Mouse (Mus musculus): ENCODE data around the gene Ugcg. TPM values are rescaled to one million over a fixed set of nuclear protein-coding genes. Genes with fewer than 3 reads are reported as not detected.

Ugcg gene
- polyA plus RNA-seq, 1 experiment, result 9.8 TPM

DNA sequence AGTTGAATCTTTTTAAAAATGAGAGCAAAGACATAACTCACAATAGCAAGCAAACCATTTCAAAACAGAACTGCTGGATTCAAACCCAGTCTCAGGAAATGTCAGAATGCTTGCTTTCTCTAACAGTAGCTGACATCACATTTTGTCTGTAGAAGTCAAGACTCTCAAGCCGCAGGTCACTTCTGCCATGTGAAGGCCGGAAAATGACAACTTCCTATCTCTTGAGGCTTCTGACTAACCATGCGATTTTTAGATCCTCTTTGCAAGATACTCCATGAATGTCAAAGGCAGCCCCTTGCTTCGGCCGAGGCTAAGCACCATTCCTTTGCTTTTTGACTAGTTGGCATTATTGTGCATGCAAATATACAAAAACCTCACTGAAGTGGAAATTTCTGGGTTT lies 76.6 kb downstream of the Ugcg start:
- Histone ChIP-seq H3K27ac (ENCODE audit: control insufficient read depth, insufficient read depth, low read depth, low read length) (no peak overlapping the region), H3K36me3 (ENCODE audit: control insufficient read depth, insufficient read depth, low read length) (no peaks in the 10 kb centered on the region), H3K4me1 (ENCODE audit: control insufficient read depth, insufficient read depth, low read length) (peaks cover under 1% of the 10 kb centered on the region), H3K4me3 (ENCODE audit: control insufficient read depth, low read depth, low read length) (no peak overlapping the region), H3K27me3 (ENCODE audit: control insufficient read depth, insufficient read depth, low read length) (no peaks in the 10 kb centered on the region)
- TF ChIP-seq CTCF (IDR thresholded peaks at IDR 0.05; ENCODE audit: control insufficient read depth, insufficient read depth, insufficient replicate concordance, low read depth, low read length), result no peak
- no peak for TF ChIP-seq POLR2A (IDR thresholded peaks at IDR 0.05; ENCODE audit: control insufficient read depth, low read depth, low read length)

Other genes with a start within 250 kb of the Ugcg start
- 0.48 and 0.49 TPM in 2 replicates for gene Zkscan16, start 245.6 kb upstream of the Ugcg start, polyA plus RNA-seq (2012; rRNA removed)
- 8.5 and 12.0 TPM in 2 replicates for gene Ptgr1, start 202.1 kb upstream of the Ugcg start, polyA plus RNA-seq (2012; rRNA removed)
- 4.7 and 6.5 TPM in 2 replicates for gene Dnajc25, start 194.2 kb upstream of the Ugcg start, polyA plus RNA-seq (2012; rRNA removed)
- not detected in 2 replicates for gene Gm20503, start 186.0 kb upstream of the Ugcg start, polyA plus RNA-seq (2012; rRNA removed)
- gene Gng10, start 154.2 kb upstream of the Ugcg start, polyA plus RNA-seq (2012; rRNA removed), result 11.7 and 11.9 TPM in 2 replicates
- gene AI481877, start 50.3 kb upstream of the Ugcg start, polyA plus RNA-seq (2012; rRNA removed), result 2.6 and 3.0 TPM in 2 replicates
- gene Susd1, start 249.4 kb downstream of the Ugcg start, polyA plus RNA-seq (2012; rRNA removed), result 3.1 and 4.8 TPM in 2 replicates